Mouse (Mus musculus): ENCODE results near the gene Gpr156.

Gpr156 gene

DNA sequence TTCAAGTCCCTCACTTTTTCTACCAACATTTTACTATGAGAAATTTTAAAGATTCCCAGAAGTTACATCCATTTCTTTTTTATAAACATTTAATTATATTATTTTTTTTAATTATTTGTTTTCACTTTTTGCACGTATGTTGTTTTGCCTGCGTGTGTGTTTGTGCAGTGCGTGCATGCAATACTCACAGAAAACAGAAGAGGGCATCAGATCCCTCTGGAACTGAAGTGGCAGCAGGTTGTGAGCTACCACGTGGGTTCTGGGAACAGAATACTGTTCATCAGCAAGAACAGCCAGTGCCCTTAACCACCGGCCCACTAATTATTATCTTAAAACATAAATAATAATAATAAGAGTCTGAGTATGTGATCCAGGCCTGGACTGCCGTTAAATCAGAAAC, 2.7 kb downstream of the Gpr156 start:
- no peak for DNase-seq

DNA sequence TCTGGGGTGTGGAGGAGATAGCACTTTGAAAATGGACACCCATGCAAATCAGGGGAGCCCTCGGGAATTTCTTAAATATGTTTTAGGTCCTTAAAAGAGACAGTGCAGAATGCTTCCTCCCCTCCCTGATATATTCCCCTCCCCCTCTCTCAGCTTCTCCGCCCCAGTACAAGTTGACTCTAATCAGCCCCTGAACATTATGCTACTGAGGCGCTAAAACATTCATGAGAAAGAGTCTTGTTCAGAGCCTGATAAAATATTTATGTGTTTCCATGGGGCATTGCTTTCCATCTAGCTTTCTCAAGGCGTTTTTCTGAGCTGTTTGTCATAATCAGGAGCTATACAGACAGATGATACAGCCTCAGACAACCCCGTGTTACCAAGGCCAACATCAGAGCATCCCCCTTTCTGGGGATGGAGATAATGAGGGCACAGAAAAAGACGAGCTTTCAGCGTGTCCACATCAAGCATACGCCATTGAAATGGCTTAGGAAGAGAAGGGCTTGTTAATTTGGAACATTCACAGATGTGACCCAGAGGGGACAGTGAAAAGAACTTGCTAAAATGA, 4.6 kb downstream of the Gpr156 start:
- no peak for DNase-seq

DNA sequence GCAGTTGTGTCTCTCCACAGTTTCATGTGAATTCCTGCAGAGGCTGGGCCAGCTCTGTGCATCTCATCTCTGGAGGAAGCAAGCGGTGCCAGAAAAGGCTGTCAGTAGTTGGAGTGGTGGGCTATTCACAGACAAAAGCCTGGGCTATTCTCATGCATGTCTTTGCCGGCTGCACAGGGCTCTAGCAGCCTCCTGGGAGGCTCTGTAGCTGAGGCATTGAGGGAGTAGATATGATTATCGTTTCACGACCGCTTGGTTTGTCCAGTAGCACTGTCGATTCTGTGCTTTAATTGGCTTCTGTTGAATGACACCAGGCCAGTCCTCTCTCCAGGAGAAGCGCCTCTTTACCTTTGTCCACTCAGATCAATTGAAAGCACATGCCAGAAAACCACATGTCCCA, 9.8 kb downstream of the Gpr156 start:
- DNase-seq, result no peak

- no peak for DNase-seq
Measured at GRCm38 (mm10) chr16:37927117-37927516, 10.8 kb downstream of the Gpr156 start.

DNA sequence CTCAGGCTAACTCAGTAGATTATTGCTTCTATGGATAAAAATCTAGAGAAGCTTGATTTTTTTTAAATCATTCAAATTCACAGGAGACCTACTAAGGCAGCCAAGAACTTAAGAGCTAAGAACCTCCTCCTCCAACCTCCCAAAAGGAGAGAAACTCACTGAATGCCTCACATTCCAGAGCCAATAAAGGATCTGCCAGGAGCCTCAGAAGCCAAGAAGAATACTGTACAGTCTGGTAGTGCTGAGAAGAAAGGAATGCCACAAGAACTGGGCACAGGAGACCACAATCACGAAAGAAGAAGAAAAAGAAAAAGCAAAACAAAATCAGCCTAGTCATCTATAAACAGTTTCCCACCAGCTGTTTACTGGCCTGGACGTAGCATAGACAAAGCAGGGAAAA, 12.7 kb downstream of the Gpr156 start:
- DNase-seq, result no peak

DNA sequence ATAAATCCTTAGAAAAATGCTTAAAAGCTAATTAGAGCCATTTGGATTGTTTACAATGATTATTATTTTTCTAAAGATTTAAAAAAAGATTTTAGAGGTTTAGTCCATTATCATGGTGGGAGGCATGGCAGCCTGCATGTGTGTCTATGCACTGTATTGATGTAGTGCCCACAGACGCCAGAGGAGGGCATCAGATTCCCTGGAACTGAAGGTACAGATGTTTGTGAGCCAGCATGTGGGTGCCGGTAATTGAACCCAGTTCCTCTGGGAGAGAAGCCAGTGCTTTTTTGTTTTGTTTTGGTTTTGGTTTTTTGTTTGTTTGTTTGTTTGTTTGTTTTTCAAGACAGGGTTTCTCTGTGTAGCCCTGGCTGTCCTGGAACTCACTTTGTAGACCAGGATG, 13.3 kb downstream of the Gpr156 start:
- no peak for DNase-seq

- DNase-seq, result no peak
Measured at GRCm38 (mm10) chr16:37934932-37935331, 18.6 kb downstream of the Gpr156 start.

DNA sequence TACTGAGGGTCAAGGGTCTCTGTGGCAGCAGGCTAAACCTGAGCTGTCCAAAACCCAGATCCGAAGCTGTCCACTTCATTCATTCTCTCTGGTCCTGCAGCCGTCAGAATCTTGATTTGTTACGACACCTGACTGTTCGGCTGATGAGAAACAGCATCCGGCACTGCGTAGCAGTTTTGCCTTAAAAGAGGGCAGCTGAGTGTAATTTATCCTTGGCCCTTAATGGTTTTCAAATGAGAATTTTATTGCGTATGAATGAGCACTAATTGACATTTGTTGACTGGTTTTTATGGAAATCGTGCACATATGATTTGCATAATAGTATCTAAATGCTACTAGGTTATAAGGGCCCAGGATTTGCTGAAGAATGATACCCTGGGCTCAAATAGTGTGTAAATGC, 21.0 kb downstream of the Gpr156 start:
- DNase-seq, result no peak

GRCm38 (mm10) chr16:37938125-37939081, 22.1 kb downstream of the Gpr156 start:
- peak; percentile 84 for DNase-seq

- DNase-seq, result no peak
Measured at GRCm38 (mm10) chr16:37939082-37939863, 23.0 kb downstream of the Gpr156 start.

GRCm38 (mm10) chr16:37940291-37940690, 24.0 kb downstream of the Gpr156 start:
- no peak for DNase-seq

GRCm38 (mm10) chr16:37943701-37944100, 27.4 kb downstream of the Gpr156 start:
- DNase-seq, result no peak

- no peak for DNase-seq
Measured at GRCm38 (mm10) chr16:37945031-37945796, 28.9 kb downstream of the Gpr156 start.

DNA sequence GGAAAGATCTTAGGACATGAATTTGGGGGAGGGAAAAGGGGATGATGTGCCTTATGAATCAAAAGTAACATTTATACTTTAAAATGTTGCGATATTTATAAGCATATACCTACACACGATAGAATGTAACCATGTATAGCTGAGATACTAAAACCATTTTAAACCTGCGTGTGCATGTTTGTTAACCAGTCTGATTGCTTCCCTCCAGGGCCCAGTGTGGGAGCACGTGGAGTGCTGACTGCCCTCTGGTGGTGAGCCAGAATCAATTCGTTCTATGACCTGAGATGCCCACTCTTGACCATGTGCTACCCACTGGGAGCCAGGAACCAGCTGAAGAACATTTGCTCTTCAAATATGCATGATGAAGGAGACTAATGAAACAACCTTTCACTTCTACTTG, 30.9 kb downstream of the Gpr156 start:
- peak; percentile 47 for DNase-seq

GRCm38 (mm10) chr16:37948365-37948764, 32.1 kb downstream of the Gpr156 start:
- DNase-seq, result no peak

GRCm38 (mm10) chr16:37951171-37951570, 34.9 kb downstream of the Gpr156 start:
- no peak for DNase-seq

DNA sequence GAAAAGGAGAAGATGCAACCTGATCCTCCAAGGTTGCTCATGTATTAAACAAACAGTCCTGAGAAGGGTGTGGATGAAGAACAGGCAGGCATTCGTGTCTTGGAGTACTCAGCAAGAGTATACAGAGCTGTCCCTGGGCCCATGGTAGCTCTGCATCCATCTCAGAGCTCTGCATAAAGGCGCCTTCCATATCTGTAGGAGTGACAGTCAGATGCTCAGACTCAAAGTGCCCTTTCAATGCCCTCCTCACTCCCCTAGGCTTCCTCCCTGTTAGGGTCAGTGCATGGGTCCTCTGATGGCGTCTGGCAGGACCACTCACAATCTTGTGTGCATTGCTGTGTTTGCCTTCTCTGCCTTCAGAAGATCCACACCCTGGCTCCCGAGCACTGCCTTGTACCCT, 36.9 kb downstream of the Gpr156 start:
- no peak for DNase-seq

- DNase-seq, result no peak
Measured at GRCm38 (mm10) chr16:37953991-37954942, 38.0 kb downstream of the Gpr156 start.

DNA sequence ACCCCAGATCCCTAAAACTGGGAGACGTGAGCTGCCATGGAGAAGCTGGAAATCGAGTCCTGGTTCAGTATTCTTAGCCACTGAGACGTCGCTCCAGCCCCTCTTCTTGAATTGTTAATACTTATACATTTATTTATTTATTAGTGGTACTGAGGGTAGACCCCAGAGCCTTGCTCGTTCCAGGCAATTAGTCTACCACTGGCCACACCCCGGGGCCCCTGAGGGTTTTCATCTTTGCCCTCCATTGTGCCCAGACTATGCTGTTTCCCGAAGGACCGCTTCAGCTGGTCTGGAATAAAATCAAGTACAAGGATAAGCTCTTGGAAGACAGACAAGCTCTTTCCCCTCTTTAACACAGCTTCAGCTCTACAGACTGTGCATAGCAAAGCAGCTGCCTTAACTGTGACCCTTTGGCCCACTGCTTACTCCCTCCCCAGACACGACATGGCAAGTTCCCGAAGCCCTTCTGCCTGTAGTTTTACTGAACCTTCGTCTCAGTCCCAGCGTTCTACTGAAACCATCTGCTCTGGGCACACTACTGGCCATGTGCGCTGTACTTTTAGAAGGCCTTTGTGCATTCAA, 39.1 kb downstream of the Gpr156 start:
- no peak for DNase-seq

GRCm38 (mm10) chr16:37956076-37956676, 39.9 kb downstream of the Gpr156 start:
- no peak for DNase-seq

DNA sequence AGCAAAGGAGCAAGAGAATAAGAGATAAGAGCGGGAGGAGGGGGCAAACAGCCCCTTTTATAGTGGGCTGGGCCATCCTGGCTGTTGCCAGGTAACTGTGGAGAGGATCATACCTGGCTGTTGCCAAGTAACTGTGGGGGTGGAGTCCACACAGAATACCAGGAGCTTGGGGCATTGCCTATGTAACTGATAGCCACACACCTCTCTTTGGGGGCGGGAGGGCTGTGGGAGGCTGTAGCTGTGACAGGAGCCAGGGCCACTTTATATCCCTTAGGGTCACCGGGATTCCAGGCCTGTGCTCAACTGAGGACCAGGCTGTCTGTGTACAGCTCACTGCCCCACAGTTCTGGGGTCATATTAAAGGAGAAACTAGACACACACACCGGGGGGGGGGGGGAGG, 40.5 kb downstream of the Gpr156 start:
- no peak for DNase-seq
